Mouse (Mus musculus): ENCODE results near the gene Cdh26.
A peak's percentile ranks its signal among the peaks of the same experiment; 100 is the strongest.

- 0 out of 2 replicates have a peak, but pooled peaks have one; percentile 11 for TF ChIP-seq CTCF (conservative IDR thresholded peaks at IDR 0.05; ENCODE audit: low read length)
- no peak for TF ChIP-seq POU5F1 (IDR thresholded peaks at IDR 0.05; ENCODE audit: borderline replicate concordance, low read length)
These were observed 86.1 kb downstream of the Cdh26 start for GRCm38 (mm10) chr2:178516421-178516820.
